Mouse (Mus musculus): ENCODE results near the gene 1700042G07Rik. TPM values are rescaled to one million over a fixed set of nuclear protein-coding genes. Genes with fewer than 3 reads are reported as not detected.
A peak's percentile ranks its signal among the peaks of the same experiment; 100 is the strongest.

Gene 1700042G07Rik
- total RNA-seq, 2 experiments from 2014 or later, result not detected

GRCm38 (mm10) chr4:116164759-116165554, 8.2 kb upstream of the 1700042G07Rik start:
- no peak for DNase-seq

- no peak for DNase-seq
Observed at GRCm38 (mm10) chr4:116165708-116166407, 7.3 kb upstream of the 1700042G07Rik start.

- DNase-seq, result no peak
Observed at GRCm38 (mm10) chr4:116167404-116167803, 5.8 kb upstream of the 1700042G07Rik start, which contains the start of gene Tspan1. Gene Tspan1 (minus strand): TSS chr4:116167601.

DNA sequence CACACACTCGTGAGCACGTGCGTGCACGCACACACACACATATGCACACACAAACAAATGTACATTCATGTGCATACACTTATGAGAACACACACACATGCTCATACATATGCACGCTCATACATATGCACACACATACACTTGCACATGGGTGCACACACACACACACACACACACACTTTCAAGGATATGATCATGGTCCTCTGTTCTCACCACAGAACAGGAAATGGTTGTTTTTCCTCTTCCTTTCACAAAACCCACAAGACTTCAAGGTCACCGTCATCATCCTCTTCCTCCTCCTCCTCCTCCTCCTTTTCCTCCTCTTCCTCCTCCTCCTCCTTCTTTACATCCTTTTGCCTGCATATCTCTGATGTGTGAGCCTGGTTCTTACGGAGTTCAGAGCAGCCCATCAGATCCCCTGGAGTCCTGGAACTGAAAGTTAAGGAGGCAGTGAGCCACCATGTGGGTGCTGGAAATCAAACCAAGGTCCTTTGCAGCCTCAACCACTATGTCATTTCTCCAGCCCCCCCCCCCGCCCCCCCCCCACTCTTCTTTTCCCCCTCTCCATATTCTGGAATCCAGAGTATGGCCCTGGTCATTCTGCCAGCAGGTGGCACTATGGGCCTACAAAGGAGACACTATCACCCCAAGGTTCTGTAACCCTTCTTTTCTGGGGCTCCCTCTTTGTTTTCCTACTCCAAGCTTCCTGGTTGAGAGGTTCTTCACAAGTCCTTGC, 4.4 kb upstream of the 1700042G07Rik start:
- peak; percentile 66 to 74 for DNase-seq

- no peak for DNase-seq
Observed at GRCm38 (mm10) chr4:116169353-116169672, 3.9 kb upstream of the 1700042G07Rik start.

DNA sequence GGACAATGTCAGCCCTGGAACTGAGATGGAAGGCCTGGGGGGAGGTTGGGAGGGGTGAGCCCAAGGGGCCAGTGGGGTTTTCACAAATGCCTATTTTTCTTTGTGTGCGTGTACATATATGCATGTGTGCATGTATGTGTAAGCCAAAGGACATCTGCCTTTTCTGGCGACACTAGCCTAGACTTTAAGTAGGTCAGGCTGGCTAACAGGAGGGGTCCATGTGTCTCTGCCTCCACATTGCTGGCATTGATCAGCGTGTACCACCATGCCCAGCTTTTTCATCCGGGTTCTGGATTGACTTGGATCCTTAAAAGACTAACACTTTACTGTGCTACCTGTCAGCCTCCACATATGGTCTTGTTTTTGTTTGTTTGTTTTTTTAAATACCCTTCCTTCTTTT, 580 bp downstream of the 1700042G07Rik start:
- DNase-seq, result no peak

- DNase-seq, result no peak
Observed at GRCm38 (mm10) chr4:116174466-116175116, 1.4 kb downstream of the 1700042G07Rik start.

DNA sequence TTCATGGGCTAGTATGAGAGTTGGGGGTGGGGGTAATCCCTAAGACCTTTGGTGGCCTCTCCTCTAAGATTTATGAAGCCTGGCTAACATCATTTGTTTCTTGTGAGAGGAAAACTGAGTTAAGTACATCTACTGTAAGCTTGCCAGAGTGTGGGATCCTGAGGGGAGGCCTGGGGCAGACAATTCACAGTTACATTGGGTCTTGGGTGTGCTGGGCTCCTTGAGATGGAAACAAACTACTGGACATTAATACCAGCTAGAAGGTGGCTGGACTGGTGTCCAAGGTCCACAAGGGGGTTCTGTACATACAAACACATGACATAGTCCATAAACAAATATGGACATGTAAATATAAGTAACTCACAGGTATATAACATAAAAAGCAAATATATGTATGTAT, 2.0 kb downstream of the 1700042G07Rik start:
- no peak for DNase-seq

DNA sequence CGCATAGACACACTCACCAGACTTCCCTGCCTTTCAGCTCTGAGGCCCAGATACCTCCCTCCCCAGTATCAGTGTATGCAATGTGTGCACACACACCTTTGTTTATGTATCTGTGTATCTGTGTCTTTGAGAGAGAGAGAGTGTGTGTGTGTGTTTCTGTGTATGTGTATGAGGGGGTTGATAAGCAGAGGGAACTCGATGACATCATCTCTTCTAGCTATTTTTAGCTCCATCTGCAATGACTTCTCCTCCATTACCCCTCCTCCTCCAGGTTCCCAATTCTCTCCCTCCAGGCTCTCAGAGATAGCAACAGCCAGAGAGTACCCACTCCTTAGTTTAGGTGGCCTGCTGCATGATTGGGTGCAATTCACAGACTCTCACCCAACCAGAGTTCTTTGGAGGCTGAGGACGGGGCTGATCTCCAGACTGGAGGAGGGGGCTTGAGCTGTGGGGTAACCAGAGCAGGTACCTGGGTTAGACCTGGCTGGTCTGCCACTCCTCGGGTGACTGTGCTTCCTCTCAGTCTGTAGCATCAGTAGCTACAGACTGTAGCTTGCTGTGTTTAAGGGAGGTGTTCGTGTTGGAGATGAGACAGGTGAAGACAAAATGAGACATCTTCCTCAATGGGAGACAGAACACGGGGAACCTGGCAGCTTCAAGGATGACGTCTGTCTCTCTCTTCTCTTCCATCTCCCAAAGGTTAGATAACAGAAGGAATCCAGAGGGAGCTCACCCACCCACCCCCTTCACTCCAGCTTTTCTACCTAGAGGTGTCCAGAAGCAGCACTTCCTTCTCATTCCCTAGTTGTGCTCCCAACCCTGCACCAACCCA, 2.8 kb downstream of the 1700042G07Rik start:
- no peak for DNase-seq

- DNase-seq, result peak in 1 of 2 experiments; percentile 51
Observed at GRCm38 (mm10) chr4:116176543-116176988, 3.4 kb downstream of the 1700042G07Rik start.

GRCm38 (mm10) chr4:116177140-116177539, 4.0 kb downstream of the 1700042G07Rik start:
- no peak for DNase-seq

GRCm38 (mm10) chr4:116182079-116182478, 8.9 kb downstream of the 1700042G07Rik start:
- DNase-seq, result no peak

DNA sequence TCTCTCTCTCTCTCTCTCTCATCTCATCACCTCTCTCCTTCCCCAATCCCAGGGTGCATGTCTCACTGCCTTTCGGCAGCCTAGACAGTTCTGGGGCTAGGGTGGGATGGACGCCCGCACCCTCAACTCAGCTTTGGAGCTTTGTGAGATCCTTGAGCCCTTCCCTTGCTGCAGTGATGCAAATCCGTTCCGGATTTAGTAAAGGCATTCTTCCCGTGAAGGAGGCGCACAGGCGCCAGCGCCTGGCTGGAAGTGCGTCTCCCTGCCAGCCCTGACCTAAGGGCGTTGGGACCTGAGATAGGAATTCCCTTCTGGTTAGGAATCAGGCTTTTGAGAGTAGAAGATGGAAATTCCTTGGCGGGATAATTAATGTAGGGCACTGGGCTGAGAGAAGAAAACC, 9.6 kb downstream of the 1700042G07Rik start:
- no peak for DNase-seq

GRCm38 (mm10) chr4:116185083-116185482, 11.9 kb downstream of the 1700042G07Rik start:
- DNase-seq, result no peak

GRCm38 (mm10) chr4:116192286-116192835, 19.2 kb downstream of the 1700042G07Rik start:
- DNase-seq, result no peak

DNA sequence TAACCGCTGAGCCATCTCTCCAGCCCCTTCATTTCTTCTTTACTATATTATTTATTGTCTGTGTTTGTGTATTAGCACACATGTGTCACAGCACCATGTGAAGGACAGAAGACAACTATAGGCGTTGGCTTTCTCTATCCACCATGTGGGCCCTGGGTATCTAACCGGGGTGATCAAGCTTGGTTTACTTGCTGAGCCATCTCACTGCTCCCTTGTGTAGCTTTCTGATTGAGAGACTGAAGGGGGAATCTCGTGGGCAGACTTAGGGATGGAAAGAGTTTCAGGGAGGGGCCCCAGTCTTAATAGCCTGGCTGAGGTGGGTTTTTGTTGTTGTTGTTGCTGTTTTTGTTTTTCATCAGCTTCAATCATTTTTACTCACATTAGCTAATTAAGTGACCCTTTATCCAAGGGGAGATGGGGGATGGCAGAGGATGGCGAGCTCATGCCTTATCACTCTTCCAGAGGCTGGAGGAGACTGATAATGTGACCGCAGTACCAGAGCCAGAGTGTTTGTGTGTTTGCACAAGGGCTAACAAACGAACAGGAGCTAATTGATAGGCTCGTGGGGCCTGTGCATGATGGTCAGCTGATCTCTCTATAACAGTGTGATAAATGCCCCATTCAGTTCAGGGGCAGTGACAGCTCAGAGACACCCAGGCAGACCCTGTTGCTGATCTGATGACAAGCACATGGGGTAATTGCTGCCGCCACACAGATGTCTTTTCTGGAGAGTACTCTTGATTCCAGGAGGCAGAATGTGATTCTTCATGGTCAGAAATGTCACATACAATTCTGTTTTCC, 20.6 kb downstream of the 1700042G07Rik start:
- no peak for DNase-seq

- no peak for DNase-seq
Observed at GRCm38 (mm10) chr4:116198422-116198821, 25.2 kb downstream of the 1700042G07Rik start.

DNA sequence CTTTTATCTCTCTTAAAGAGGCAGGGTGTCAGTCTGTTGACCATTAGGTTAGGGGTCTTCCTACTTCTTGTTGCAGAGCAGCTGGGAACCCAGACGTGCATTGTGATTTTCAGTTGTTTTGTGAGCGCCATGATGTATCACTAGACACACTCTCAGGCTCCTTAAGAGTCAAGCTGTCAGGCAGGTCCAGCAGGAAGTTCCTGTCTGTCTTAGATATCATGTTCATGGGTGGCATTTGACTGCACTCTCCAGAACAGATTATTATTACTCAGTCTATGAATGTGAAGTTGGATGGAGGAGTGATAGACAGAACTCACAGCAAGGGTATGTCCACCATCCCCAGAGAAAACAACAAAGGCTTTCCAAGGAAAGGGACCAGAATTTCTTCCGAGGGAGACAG, 31.2 kb downstream of the 1700042G07Rik start:
- no peak for DNase-seq

DNA sequence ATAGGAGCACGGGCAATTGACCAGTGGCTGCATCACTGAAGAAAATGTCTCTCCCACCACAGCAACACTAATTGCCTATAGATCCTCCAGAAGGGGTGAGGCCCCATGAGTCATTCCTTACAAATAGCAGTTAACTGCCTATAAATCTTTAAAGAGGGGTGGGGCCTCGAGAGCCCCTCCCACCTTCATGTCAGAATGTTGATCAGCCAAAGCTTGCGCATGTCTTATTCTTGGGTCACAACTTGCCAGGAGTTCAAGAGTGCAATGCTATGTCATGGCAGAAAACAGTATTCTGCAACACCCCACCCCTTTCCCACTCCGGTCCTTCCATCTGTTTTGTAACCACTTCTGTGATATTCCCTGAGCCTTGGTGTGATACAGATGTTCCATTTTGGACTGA, 33.4 kb downstream of the 1700042G07Rik start:
- no peak for DNase-seq

DNA sequence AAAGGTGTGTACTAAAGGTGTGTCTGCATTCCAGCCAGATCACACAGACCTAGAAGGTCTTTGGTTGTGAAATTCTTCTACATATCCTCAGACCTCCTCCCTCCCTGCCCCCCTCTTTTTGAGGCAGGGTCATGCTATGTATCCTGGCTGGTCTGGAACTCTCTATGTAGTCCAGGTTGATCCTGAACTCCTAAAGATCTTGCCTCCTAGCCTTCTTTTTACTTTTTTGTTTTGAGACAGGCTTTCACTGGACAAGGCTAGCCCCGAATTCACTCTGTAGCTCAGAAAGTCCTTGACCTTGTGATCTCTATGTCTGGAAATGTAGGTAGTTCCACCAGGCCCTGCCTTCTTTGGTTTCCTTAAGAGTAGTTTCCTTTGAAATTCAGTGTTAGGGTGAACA, 35.7 kb downstream of the 1700042G07Rik start:
- DNase-seq, result no peak

All from layer of hippocampus, postnatal 36 days (tissue).